Mouse (Mus musculus): ENCODE results near the gene Sycp2. TPM values are rescaled to one million over a fixed set of nuclear protein-coding genes. Genes with fewer than 3 reads are reported as not detected.

Gene Sycp2
- 0.04 and 0.07 TPM in 2 replicates for polyA plus RNA-seq (2015; fragmentation: Nextera tagmentation; extraction: Ambion mirVana)

GRCm38 (mm10) chr2:178407053-178407815 is at the start of gene Sycp2:
Gene Sycp2 (minus strand): TSS chr2:178407685.
- no peak for DNase-seq (ENCODE audit: low spot score)

- DNase-seq (ENCODE audit: low spot score): no peak
These were observed 47.4 kb upstream of the Sycp2 start for GRCm38 (mm10) chr2:178454664-178455516.

GRCm38 (mm10) chr2:178450961-178451360 is 43.5 kb upstream of the Sycp2 start:
- no peak for DNase-seq (ENCODE audit: low spot score)

- DNase-seq (ENCODE audit: low spot score): no peak
These were observed 42.8 kb upstream of the Sycp2 start for GRCm38 (mm10) chr2:178450236-178450635.

- DNase-seq (ENCODE audit: low spot score): no peak
These were observed 41.9 kb upstream of the Sycp2 start for GRCm38 (mm10) chr2:178449386-178449785.

GRCm38 (mm10) chr2:178437311-178437710 is 29.8 kb upstream of the Sycp2 start:
- DNase-seq (ENCODE audit: low spot score): no peak

- DNase-seq (ENCODE audit: low spot score): no peak
These were observed 26.4 kb upstream of the Sycp2 start for GRCm38 (mm10) chr2:178433903-178434302.

GRCm38 (mm10) chr2:178433495-178433894 is 26.0 kb upstream of the Sycp2 start:
- no peak for DNase-seq (ENCODE audit: low spot score)

- no peak for DNase-seq (ENCODE audit: low spot score)
These were observed 22.7 kb upstream of the Sycp2 start, which contains the start of gene Cdh26 for GRCm38 (mm10) chr2:178430231-178430630. Gene Cdh26 (plus strand): TSS chr2:178430531.

- no peak for DNase-seq (ENCODE audit: low spot score)
These were observed 21.9 kb upstream of the Sycp2 start for GRCm38 (mm10) chr2:178429426-178429825.

- DNase-seq (ENCODE audit: low spot score): no peak
These were observed 21.2 kb upstream of the Sycp2 start for GRCm38 (mm10) chr2:178428676-178429075.

- no peak for DNase-seq (ENCODE audit: low spot score)
These were observed 20.7 kb upstream of the Sycp2 start for GRCm38 (mm10) chr2:178428183-178428582.

- no peak for DNase-seq (ENCODE audit: low spot score)
These were observed 19.7 kb upstream of the Sycp2 start for GRCm38 (mm10) chr2:178427181-178427580.

- no peak for DNase-seq (ENCODE audit: low spot score)
These were observed 18.7 kb upstream of the Sycp2 start for GRCm38 (mm10) chr2:178426229-178426628.

- no peak for DNase-seq (ENCODE audit: low spot score)
These were observed 15.7 kb upstream of the Sycp2 start for GRCm38 (mm10) chr2:178423223-178423622.

GRCm38 (mm10) chr2:178422186-178422585 is 14.7 kb upstream of the Sycp2 start:
- DNase-seq (ENCODE audit: low spot score): no peak

GRCm38 (mm10) chr2:178421603-178422002 is 14.1 kb upstream of the Sycp2 start:
- DNase-seq (ENCODE audit: low spot score): no peak

GRCm38 (mm10) chr2:178420576-178420975 is 13.1 kb upstream of the Sycp2 start:
- no peak for DNase-seq (ENCODE audit: low spot score)

GRCm38 (mm10) chr2:178416970-178417369 is 9.5 kb upstream of the Sycp2 start:
- DNase-seq (ENCODE audit: low spot score): no peak

GRCm38 (mm10) chr2:178416427-178416826 is 8.9 kb upstream of the Sycp2 start:
- DNase-seq (ENCODE audit: low spot score): no peak

GRCm38 (mm10) chr2:178415150-178415448 is 7.6 kb upstream of the Sycp2 start:
- no peak for DNase-seq (ENCODE audit: low spot score)
